Mouse (Mus musculus) cerebellum, adult 2 months (tissue): ENCODE data around the gene Wnk4.

ENCODE experiments used
- CTCF ChIP-seq: fragments of 200-500 bp; IDR thresholded peaks from 2 replicates; pipeline ENCODE4 v1.5.1; 2011; ENCODE audit warnings: low read depth, mild to moderate bottlenecking, control low read depth, low read length, moderate library complexity, borderline replicate concordance; ENCODE audit not compliant: insufficient read depth
- POLR2A ChIP-seq: fragments of 200-500 bp; IDR thresholded peaks from 2 replicates; pipeline ENCODE4 v1.6.1; 2011; ENCODE audit warnings: low read length, control low read depth, borderline replicate concordance; ENCODE audit not compliant: insufficient read depth

DNA sequence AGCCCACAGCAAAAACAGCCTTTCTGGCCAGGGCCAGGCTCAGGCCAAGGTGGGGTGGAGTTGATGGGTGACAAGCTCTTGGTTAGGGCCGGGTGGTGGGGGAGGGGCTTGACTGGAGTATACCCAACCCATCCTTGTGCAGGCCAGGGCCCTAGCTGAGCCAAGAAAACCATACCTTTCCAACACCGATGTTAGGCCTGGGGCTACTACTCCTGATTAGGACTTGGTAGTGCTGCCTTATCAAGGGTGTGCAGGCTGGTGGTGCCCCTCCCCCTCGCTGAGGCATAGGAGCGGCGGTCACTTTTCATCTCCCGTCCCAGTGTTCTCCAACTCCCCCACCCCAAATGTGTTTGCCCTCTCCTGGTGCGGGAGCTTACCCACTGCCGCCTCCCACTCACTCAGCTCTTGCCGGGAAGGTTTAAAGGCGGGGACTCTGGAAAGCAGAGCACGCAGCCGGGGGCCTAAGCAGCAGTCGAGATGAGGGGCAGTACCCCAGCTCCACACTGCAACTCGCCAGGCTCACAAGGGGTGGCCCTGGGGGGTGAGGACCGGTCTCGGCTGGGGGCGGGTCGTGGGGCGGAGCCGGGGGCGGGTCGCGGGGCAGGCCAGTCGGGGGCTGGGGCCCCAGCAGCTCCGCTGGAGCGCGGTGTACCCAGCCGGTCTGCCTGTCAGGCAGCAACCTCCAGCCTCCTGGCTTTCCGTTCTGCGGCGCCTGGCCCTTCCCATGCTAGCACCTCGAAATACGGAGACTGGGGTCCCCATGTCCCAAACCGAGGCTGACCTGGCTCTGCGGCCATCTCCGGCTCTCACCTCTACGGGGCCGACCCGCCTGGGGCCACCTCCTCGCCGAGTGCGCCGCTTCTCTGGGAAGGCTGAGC is at the start of gene Wnk4:
- TF ChIP-seq CTCF (no peak), POLR2A (no peak)
